Mouse (Mus musculus): Measurements from ENCODE around the gene 6430531B16Rik. TPM values are rescaled to one million over a fixed set of nuclear protein-coding genes. Genes with fewer than 3 reads are reported as not detected.

Gene 6430531B16Rik
- total RNA-seq (2021): not detected
- long read RNA-seq, experiment 1: 0 reads
- long read RNA-seq, experiment 2: 0 reads

GRCm38 (mm10) chr7:139978278-139978892 is at the start of gene 6430531B16Rik:
Gene 6430531B16Rik (minus strand): TSS chr7:139978755.
- peak; percentile 82 for DNase-seq (ENCODE audit: low spot score)

GRCm38 (mm10) chr7:140011336-140011735 is 32.8 kb upstream of the 6430531B16Rik start:
- DNase-seq (ENCODE audit: low spot score): no peak

GRCm38 (mm10) chr7:140007781-140008180 is 29.2 kb upstream of the 6430531B16Rik start:
- no peak for DNase-seq (ENCODE audit: low spot score)

- no peak for DNase-seq (ENCODE audit: low spot score)
Observed at GRCm38 (mm10) chr7:140006861-140007611, 28.5 kb upstream of the 6430531B16Rik start.

GRCm38 (mm10) chr7:140004666-140005065 is 26.1 kb upstream of the 6430531B16Rik start:
- no peak for DNase-seq (ENCODE audit: low spot score)

GRCm38 (mm10) chr7:140001086-140001740 is 22.7 kb upstream of the 6430531B16Rik start:
- no peak for DNase-seq (ENCODE audit: low spot score)

GRCm38 (mm10) chr7:139998691-139999350 is 20.3 kb upstream of the 6430531B16Rik start:
- no peak for DNase-seq (ENCODE audit: low spot score)

- peak; percentile 50 for DNase-seq (ENCODE audit: low spot score)
Observed at GRCm38 (mm10) chr7:139994676-139995075, 16.1 kb upstream of the 6430531B16Rik start.

- DNase-seq (ENCODE audit: low spot score): no peak
Observed at GRCm38 (mm10) chr7:139994202-139994601, 15.6 kb upstream of the 6430531B16Rik start.

- DNase-seq (ENCODE audit: low spot score): no peak
Observed at GRCm38 (mm10) chr7:139993532-139993931, 15.0 kb upstream of the 6430531B16Rik start.

GRCm38 (mm10) chr7:139992406-139992805 is 13.9 kb upstream of the 6430531B16Rik start, which contains the start of gene Adam8:
Gene Adam8 (minus strand): TSS chr7:139992562.
- DNase-seq (ENCODE audit: low spot score): no peak

- DNase-seq (ENCODE audit: low spot score): no peak
Observed at GRCm38 (mm10) chr7:139990864-139991394, 12.4 kb upstream of the 6430531B16Rik start.

GRCm38 (mm10) chr7:139988272-139988671 is 9.7 kb upstream of the 6430531B16Rik start:
- no peak for DNase-seq (ENCODE audit: low spot score)

- no peak for DNase-seq (ENCODE audit: low spot score)
Observed at GRCm38 (mm10) chr7:139984505-139984904, 6.0 kb upstream of the 6430531B16Rik start.

GRCm38 (mm10) chr7:139982058-139982457 is 3.5 kb upstream of the 6430531B16Rik start:
- DNase-seq (ENCODE audit: low spot score): no peak

GRCm38 (mm10) chr7:139980778-139981177 is 2.2 kb upstream of the 6430531B16Rik start:
- no peak for DNase-seq (ENCODE audit: low spot score)

GRCm38 (mm10) chr7:139979011-139979719 is 610 bp upstream of the 6430531B16Rik start:
- no peak for DNase-seq (ENCODE audit: low spot score)

- no peak for DNase-seq (ENCODE audit: low spot score)
Observed at GRCm38 (mm10) chr7:139975471-139975870, 3.1 kb downstream of the 6430531B16Rik start.

- DNase-seq (ENCODE audit: low spot score): no peak
Observed at GRCm38 (mm10) chr7:139974307-139974706, 4.2 kb downstream of the 6430531B16Rik start.

GRCm38 (mm10) chr7:139972923-139973331 is 5.6 kb downstream of the 6430531B16Rik start:
- DNase-seq (ENCODE audit: low spot score): no peak

- no peak for DNase-seq (ENCODE audit: low spot score)
Observed at GRCm38 (mm10) chr7:139971436-139971835, 7.1 kb downstream of the 6430531B16Rik start.

Data from gastrocnemius, adult 18-20 months (tissue).